Mouse (Mus musculus) hindbrain, postnatal 0 days (tissue): ENCODE measurements around the gene Clip3. TPM values are rescaled to one million over a fixed set of nuclear protein-coding genes. Genes with fewer than 3 reads are reported as not detected.

Experiments used
- ATAC-seq: fragments of 200-750 bp; cut with Nextera tagmentation; 2 replicates; pipeline ENCODE4 v1.8.0; 2017; ENCODE audit warnings: mild to moderate bottlenecking, moderate TSS enrichment, moderate library complexity
- DNase-seq: peaks from one replicate; pipeline ENCODE4 v3.0.0-alpha.2; 2015; ENCODE audit warnings: low spot score
- H3K27ac ChIP-seq: fragments of 300-500 bp; sonication (generic); 2 replicates; pipeline ENCODE4 v1.5.1; 2014; ENCODE audit warnings: mild to moderate bottlenecking
- H3K27me3 ChIP-seq: fragments of 300-500 bp; sonication (generic); 2 replicates; pipeline ENCODE4 v1.6.1; 2014; ENCODE audit warnings: low read length, mixed read lengths; ENCODE audit not compliant: insufficient read depth
- H3K36me3 ChIP-seq: fragments of 300-500 bp; sonication (generic); 2 replicates; pipeline ENCODE4 v1.6.1; 2014; ENCODE audit warnings: low read length, mixed read lengths; ENCODE audit not compliant: insufficient read depth
- H3K4me1 ChIP-seq: fragments of 300-500 bp; sonication (generic); 2 replicates; pipeline ENCODE4 v1.6.1; 2014; ENCODE audit warnings: antibody characterized with exemption, low read length, mixed read lengths; ENCODE audit not compliant: insufficient read depth
- H3K4me2 ChIP-seq: fragments of 300-500 bp; sonication (generic); 2 replicates; pipeline ENCODE4 v1.6.1; 2014; ENCODE audit warnings: low read depth, mild to moderate bottlenecking, low read length, moderate library complexity, mixed read lengths
- H3K4me3 ChIP-seq: fragments of 300-500 bp; sonication (generic); 2 replicates; pipeline ENCODE4 v1.5.1; 2014; ENCODE audit warnings: low read length
- H3K9ac ChIP-seq: fragments of 300-500 bp; sonication (generic); replicated peaks from 2 replicates; pipeline ENCODE4 v1.6.1; 2014; ENCODE audit warnings: mild to moderate bottlenecking, low read length, moderate library complexity, mixed read lengths
- H3K9me3 ChIP-seq: fragments of 300-500 bp; sonication (generic); 2 replicates; pipeline ENCODE4 v1.6.1; 2016; ENCODE audit warnings: low read length, mixed read lengths
- CTCF ChIP-seq: IDR thresholded peaks from 2 replicates; pipeline ENCODE4 v1.5.1; 2016; ENCODE audit warnings: antibody characterized with exemption, control low read depth, low read depth
- WGBS: fragments of 180-500 bp; shearing (Covaris S2); extraction: QIAGEN DNeasy Blood & Tissue Kit; methylation state at CpG from one replicate; pipeline ENCODE4 v1.1.7; 2014; 5-methylcytosine and 5-hydroxymethylcytosine counted together
- polyA plus RNA-seq: library from polyadenylated mRNA; unstranded; fragments of >200 nt; fragmentation: Nextera tagmentation; extraction: Ambion mirVana; gene quantifications from 2 replicates; pipeline ENCODE4 v1.2.1, GENCODE M21; 2015
- total RNA-seq: library from RNA; depleted of rRNA; stranded (reverse); fragments of >200 nt; gene quantifications from 2 replicates; pipeline ENCODE4 v1.2.3, GENCODE M21; 2014

Gene Clip3
- total and polyA plus RNA-seq, 2 experiments from 2014 or later = 118 to 172 TPM

GRCm38 (mm10) chr7:30323795-30324194, 32.3 kb downstream of the Clip3 start, which contains the start of gene Sdhaf1:
Sdhaf1 (minus strand) TSS chr7:30323895.
- no peaks in the 10 kb centered on the region for H3K27me3 ChIP-seq
- peak within 1 kb of the TSS; percentile 76 for H3K4me3 ChIP-seq
- peak within 1 kb of the TSS; percentile 85; the same call in 1 of the 2 replicates for H3K9ac ChIP-seq
- H3K27ac ChIP-seq = peak within 1 kb of the TSS; percentile 85
- H3K4me2 ChIP-seq = peak within 1 kb of the TSS; percentile 89
- H3K9me3 ChIP-seq = 0 out of 2 replicates have a peak, but pooled peaks cover 2% of the 10 kb centered on the region
- no peak for ATAC-seq
- 82% methylated on average over 3 of the region's 3 CpGs for WGBS
- peaks cover 7% of the 10 kb centered on the region; the same call in 1 of the 2 replicates for H3K4me1 ChIP-seq
- DNase-seq = no peak
- no peak for TF ChIP-seq CTCF
- H3K36me3 ChIP-seq = no peaks in the 10 kb centered on the region

GRCm38 (mm10) chr7:30324300-30324944, 32.9 kb downstream of the Clip3 start:
- Histone ChIP-seq H3K4me3 (no peak overlapping the region), H3K27me3 (no peaks in the 10 kb centered on the region), H3K9ac (no peak overlapping the region), H3K4me1 (peaks cover 7% of the 10 kb centered on the region; the same call in 1 of the 2 replicates), H3K9me3 (0 out of 2 replicates have a peak, but pooled peaks cover 2% of the 10 kb centered on the region), H3K4me2 (no peak overlapping the region), H3K27ac (no peak overlapping the region), H3K36me3 (no peaks in the 10 kb centered on the region)
- no peak for TF ChIP-seq CTCF
- 79% methylated on average over 5 of the region's 5 CpGs for WGBS
- no peak for DNase-seq
- ATAC-seq = no peak

GRCm38 (mm10) chr7:30325364-30325763, 33.8 kb downstream of the Clip3 start:
- no peak for ATAC-seq
- no peak overlapping the region for H3K27ac ChIP-seq
- no peaks in the 10 kb centered on the region for H3K36me3 ChIP-seq
- no peak overlapping the region for H3K4me2 ChIP-seq
- 45% methylated on average over 2 of the region's 2 CpGs for WGBS
- H3K4me3 ChIP-seq = no peak overlapping the region
- 0 out of 2 replicates have a peak, but pooled peaks cover 2% of the 10 kb centered on the region for H3K9me3 ChIP-seq
- peak; percentile 73 for TF ChIP-seq CTCF
- DNase-seq = peak; percentile 19
- no peaks in the 10 kb centered on the region for H3K27me3 ChIP-seq
- H3K9ac ChIP-seq = no peak overlapping the region
- peaks cover 7% of the 10 kb centered on the region; the same call in 1 of the 2 replicates for H3K4me1 ChIP-seq

GRCm38 (mm10) chr7:30326427-30326826, 34.9 kb downstream of the Clip3 start:
- no peak overlapping the region for H3K4me3 ChIP-seq
- H3K4me2 ChIP-seq = no peak overlapping the region
- H3K27me3 ChIP-seq = no peaks in the 10 kb centered on the region
- no peaks in the 10 kb centered on the region for H3K36me3 ChIP-seq
- 0 out of 2 replicates have a peak, but pooled peaks cover 2% of the 10 kb centered on the region for H3K9me3 ChIP-seq
- DNase-seq (no peak), ATAC-seq (no peak)
- no peak overlapping the region for H3K27ac ChIP-seq
- no peak overlapping the region for H3K9ac ChIP-seq
- TF ChIP-seq CTCF = no peak
- peaks cover 1% of the 10 kb centered on the region; the same call in 1 of the 2 replicates for H3K4me1 ChIP-seq

GRCm38 (mm10) chr7:30327140-30327539, 35.6 kb downstream of the Clip3 start:
- DNase-seq (peak; percentile 79), ATAC-seq (peak; percentile 16; the same call in 1 of the 2 replicates)
- H3K9ac ChIP-seq = no peak overlapping the region
- no peak overlapping the region; the same call in 1 of the 2 replicates for H3K27ac ChIP-seq
- H3K4me3 ChIP-seq = no peak overlapping the region
- peaks cover 5% of the 10 kb centered on the region; the same call in 1 of the 2 replicates for H3K4me1 ChIP-seq
- no peaks in the 10 kb centered on the region for H3K27me3 ChIP-seq
- H3K9me3 ChIP-seq = 0 out of 2 replicates have a peak, but pooled peaks cover 2% of the 10 kb centered on the region
- no peaks in the 10 kb centered on the region for H3K36me3 ChIP-seq
- WGBS = 36% methylated on average over 15 of the region's 15 CpGs
- no peak for TF ChIP-seq CTCF
- H3K4me2 ChIP-seq = no peak overlapping the region

- H3K4me3 ChIP-seq = no peak overlapping the region
- H3K36me3 ChIP-seq = no peaks in the 10 kb centered on the region
- H3K9me3 ChIP-seq = 0 out of 2 replicates have a peak, but pooled peaks cover 2% of the 10 kb centered on the region
- DNase-seq = no peak
- no peak for ATAC-seq
- H3K9ac ChIP-seq = no peak overlapping the region
- H3K4me2 ChIP-seq = no peak overlapping the region
- H3K27me3 ChIP-seq = no peaks in the 10 kb centered on the region
- H3K27ac ChIP-seq = no peak overlapping the region
- WGBS = 54% methylated on average over 10 of the region's 10 CpGs
- TF ChIP-seq CTCF = no peak
- H3K4me1 ChIP-seq = peaks cover 9% of the 10 kb centered on the region
These were observed 36.9 kb downstream of the Clip3 start for GRCm38 (mm10) chr7:30328379-30328778.

GRCm38 (mm10) chr7:30331887-30332286, 40.4 kb downstream of the Clip3 start:
- TF ChIP-seq CTCF = peak; percentile 95
- ATAC-seq (peak; percentile 90), DNase-seq (peak; percentile 97)
- 5% methylated on average over 13 of the region's 13 CpGs for WGBS
- Histone ChIP-seq H3K36me3 (no peaks in the 10 kb centered on the region), H3K4me3 (peak overlapping the region; percentile 9; the same call in 1 of the 2 replicates), H3K27ac (peak overlapping the region; percentile 42; the same call in 1 of the 2 replicates), H3K4me2 (peak overlapping the region; percentile 48), H3K4me1 (peaks cover 16% of the 10 kb centered on the region), H3K9me3 (no peaks in the 10 kb centered on the region), H3K27me3 (no peaks in the 10 kb centered on the region), H3K9ac (no peak overlapping the region)
